Mouse (Mus musculus) large intestine, adult 2 months (tissue): Measurements from ENCODE around the gene Pwwp2b. TPM values are rescaled to one million over a fixed set of nuclear protein-coding genes. Genes with fewer than 3 reads are reported as not detected.

Source experiments
- DNase-seq: peaks from one replicate; pipeline ENCODE4 v3.0.0-alpha.2; 2012; ENCODE audit warnings: low read depth, low spot score
- WGBS: fragments of 180-500 bp; shearing (Covaris S2); methylation state at CpG from one replicate; pipeline ENCODE4 v1.1.7; 2018; 5-methylcytosine and 5-hydroxymethylcytosine counted together
- polyA plus RNA-seq: library from polyadenylated mRNA; depleted of rRNA; stranded (reverse); fragments of >200 nt; gene quantifications from 2 replicates; pipeline ENCODE4 v1.2.3, GENCODE M21; 2012

The Pwwp2b gene
- polyA plus RNA-seq, 1 experiment: 10.6 TPM

GRCm38 (mm10) chr7:139222341-139222740 is 25.9 kb upstream of the Pwwp2b start:
- no peak for DNase-seq
- WGBS: 81% methylated on average over 4 of the region's 4 CpGs

GRCm38 (mm10) chr7:139224070-139224469 is 24.2 kb upstream of the Pwwp2b start:
- WGBS: 71% methylated on average over 1 of the region's 1 CpGs
- no peak for DNase-seq

- WGBS: 51% methylated on average over 8 of the region's 8 CpGs
- no peak for DNase-seq
Observed at GRCm38 (mm10) chr7:139224725-139225124, 23.6 kb upstream of the Pwwp2b start.

- WGBS: 80% methylated on average over 7 of the region's 7 CpGs
Observed at GRCm38 (mm10) chr7:139226416-139226815, 21.9 kb upstream of the Pwwp2b start.

GRCm38 (mm10) chr7:139228447-139229171 is 19.7 kb upstream of the Pwwp2b start:
- DNase-seq: no peak
- WGBS: 58% methylated on average over 6 of the region's 6 CpGs

More at GRCm38 (mm10) chr7:139226416-139226815, 21.9 kb upstream of the Pwwp2b start:
- no peak for DNase-seq

GRCm38 (mm10) chr7:139229837-139230236 is 18.4 kb upstream of the Pwwp2b start:
- WGBS: 77% methylated on average over 5 of the region's 5 CpGs
- DNase-seq: no peak

- DNase-seq: no peak
- WGBS: 55% methylated on average over 12 of the region's 12 CpGs
Observed at GRCm38 (mm10) chr7:139230241-139230640, 18.0 kb upstream of the Pwwp2b start.

GRCm38 (mm10) chr7:139233714-139234113 is 14.6 kb upstream of the Pwwp2b start:
- 2% methylated on average over 7 of the region's 7 CpGs for WGBS
- no peak for DNase-seq

- WGBS: 13% methylated on average over 18 of the region's 18 CpGs
- no peak for DNase-seq
Observed at GRCm38 (mm10) chr7:139234426-139235188, 13.7 kb upstream of the Pwwp2b start.

- WGBS: 80% methylated on average over 12 of the region's 12 CpGs
Observed at GRCm38 (mm10) chr7:139235651-139236358, 12.5 kb upstream of the Pwwp2b start.

GRCm38 (mm10) chr7:139239432-139239831 is 8.8 kb upstream of the Pwwp2b start:
- 66% methylated on average over 3 of the region's 3 CpGs for WGBS
- no peak for DNase-seq

More at GRCm38 (mm10) chr7:139235651-139236358, 12.5 kb upstream of the Pwwp2b start:
- no peak for DNase-seq

GRCm38 (mm10) chr7:139246086-139246485 is 2.2 kb upstream of the Pwwp2b start:
- DNase-seq: no peak
- 42% methylated on average over 5 of the region's 5 CpGs for WGBS

- DNase-seq: no peak
- 43% methylated on average over 38 of the region's 38 CpGs for whole genome bisulfite sequencing
Observed at GRCm38 (mm10) chr7:139246931-139247880, 1.1 kb upstream of the Pwwp2b start.

GRCm38 (mm10) chr7:139248615-139249405 is 528 bp downstream of the Pwwp2b start:
- 2% methylated on average over 45 of the region's 45 CpGs for WGBS
- DNase-seq: no peak

GRCm38 (mm10) chr7:139249406-139250210 is 1.3 kb downstream of the Pwwp2b start:
- no peak for DNase-seq
- WGBS: 27% methylated on average over 7 of the region's 7 CpGs

GRCm38 (mm10) chr7:139251881-139252301 is 3.6 kb downstream of the Pwwp2b start:
- no peak for DNase-seq
- 19% methylated on average over 5 of the region's 5 CpGs for WGBS

GRCm38 (mm10) chr7:139252566-139252965 is 4.3 kb downstream of the Pwwp2b start:
- no peak for DNase-seq
- WGBS: 49% methylated on average over 7 of the region's 7 CpGs

- WGBS: 21% methylated on average over 9 of the region's 9 CpGs
Observed at GRCm38 (mm10) chr7:139252986-139253385, 4.7 kb downstream of the Pwwp2b start.

More at GRCm38 (mm10) chr7:139252986-139253385, 4.7 kb downstream of the Pwwp2b start:
- DNase-seq: no peak
